In genomic region chr7:143311471-143311870, GRCm38 (mm10) we compare ENCODE assay signal across 16 mouse cellular contexts.
A peak's percentile ranks its signal among the peaks of the same experiment; 100 is the strongest.
DNase-seq lines count a peak whose midpoint lies in the region; ATAC-seq and TF ChIP-seq lines count a peak whose summit lies in the region.
"Had no signal": no experiment of that assay in that cellular context is flagged by ENCODE, and none has a peak within 500 bp of the region (broad histone marks: within the 10 kb centered on the region; RNA-seq: fewer than 3 reads in every experiment).

No protein-coding gene starts in this region.

- 0 out of 2 replicates have a peak overlapping the region, but pooled peaks have one; percentile 4 for H3K9ac ChIP-seq in heart, embryonic 14.5 days (ENCODE audit: low read length)
- H3K9ac ChIP-seq in embryonic facial prominence, embryonic 13.5 days = no peak overlapping the region
- H3K9ac ChIP-seq in limb, embryonic 15.5 days = no peak overlapping the region
- H3K9ac ChIP-seq: intestine, embryonic 15.5 days; liver, postnatal 0 days had no signal

- no peak overlapping the region for H3K4me3 ChIP-seq in heart, embryonic 14.5 days (ENCODE audit: control insufficient read depth in 1 of 2, insufficient read depth in 1 of 2, low read depth in 1 of 2, low read length in 2 of 2)
- H3K4me3 ChIP-seq in embryonic facial prominence, embryonic 10.5 days = no peak overlapping the region
- H3K4me3 ChIP-seq in embryonic facial prominence, embryonic 13.5 days = no peak overlapping the region
- H3K4me3 ChIP-seq in limb, embryonic 15.5 days = no peak overlapping the region
- no peak overlapping the region for H3K4me3 ChIP-seq in kidney, adult 2 months (ENCODE audit: insufficient read depth, low read depth, low read length)
- H3K4me3 ChIP-seq: intestine, embryonic 15.5 days; midbrain, embryonic 10.5 days had no signal

- TF ChIP-seq CTCF in kidney, adult 2 months (conservative IDR thresholded peaks at IDR 0.05; ENCODE audit: insufficient read depth, insufficient read length, low read depth, low read length) = no peak

- no peak for TF ChIP-seq POLR2A in kidney, adult 2 months (IDR thresholded peaks at IDR 0.05; ENCODE audit: low read depth, low read length)

- intact Hi-C loops in heart, postnatal 14 days (cut with DNase I) = loop anchor here (5.0 kb wide), 1 partner anchor 146 kb away; no protein-coding TSS in a partner anchor

- no peak for DNase-seq in heart, postnatal 14 days
- no peak for DNase-seq in embryonic facial prominence, embryonic 10.5 days (ENCODE audit: low spot score)
- no peak for DNase-seq in kidney, adult 2 months
- no peak for DNase-seq in embryo, embryonic 10.5 days (ENCODE audit: low spot score)
- DNase-seq: heart, adult 11 months; heart, postnatal 4 days; kidney, postnatal 4 days; liver, postnatal 0 days; retina, postnatal 1 day; thymus, postnatal 14 days had no signal

- WGBS in heart, embryonic 14.5 days = 77% methylated on average over 7 of the region's 7 CpGs
- WGBS in embryonic facial prominence, embryonic 10.5 days = 90% methylated on average over 7 of the region's 7 CpGs
- 88% methylated on average over 7 of the region's 7 CpGs for WGBS in embryonic facial prominence, embryonic 13.5 days
- whole genome bisulfite sequencing in limb, embryonic 15.5 days = 88% methylated on average over 7 of the region's 7 CpGs
- 96% methylated on average over 7 of the region's 7 CpGs for WGBS in kidney, adult 2 months

- H3K4me1 ChIP-seq in heart, embryonic 14.5 days (ENCODE audit: control insufficient read depth in 2 of 2, insufficient read depth in 2 of 2, low read length in 2 of 2) = peaks cover 41 to 57% of the 10 kb centered on the region in 2 experiments
- H3K4me1 ChIP-seq in embryonic facial prominence, embryonic 10.5 days = peaks cover 43% of the 10 kb centered on the region
- H3K4me1 ChIP-seq in embryonic facial prominence, embryonic 13.5 days = peaks cover 40% of the 10 kb centered on the region
- H3K4me1 ChIP-seq in limb, embryonic 15.5 days = peaks cover 52% of the 10 kb centered on the region
- H3K4me1 ChIP-seq in kidney, adult 2 months (ENCODE audit: control insufficient read depth, insufficient read depth, low read length) = no peaks in the 10 kb centered on the region

- H3K36me3 ChIP-seq in heart, embryonic 14.5 days (ENCODE audit: control insufficient read depth, insufficient read depth, low read length) = no peaks in the 10 kb centered on the region
- no peaks in the 10 kb centered on the region for H3K36me3 ChIP-seq in embryonic facial prominence, embryonic 10.5 days (replicated peaks)
- no peaks in the 10 kb centered on the region for H3K36me3 ChIP-seq in embryonic facial prominence, embryonic 13.5 days
- H3K36me3 ChIP-seq in limb, embryonic 15.5 days = no peaks in the 10 kb centered on the region
- no peaks in the 10 kb centered on the region for H3K36me3 ChIP-seq in kidney, adult 2 months (ENCODE audit: control insufficient read depth, insufficient read depth, low read length)
- H3K36me3 ChIP-seq: intestine, embryonic 15.5 days; midbrain, embryonic 10.5 days had no signal

- H3K27me3 ChIP-seq in heart, embryonic 14.5 days (ENCODE audit: control insufficient read depth, insufficient read depth, low read length) = no peaks in the 10 kb centered on the region
- 0 out of 2 replicates have a peak, but pooled peaks cover 12% of the 10 kb centered on the region for H3K27me3 ChIP-seq in embryonic facial prominence, embryonic 10.5 days (replicated peaks; ENCODE audit: low read depth, poor library complexity, severe bottlenecking)
- no peaks in the 10 kb centered on the region for H3K27me3 ChIP-seq in embryonic facial prominence, embryonic 13.5 days
- no peaks in the 10 kb centered on the region for H3K27me3 ChIP-seq in limb, embryonic 15.5 days
- no peaks in the 10 kb centered on the region for H3K27me3 ChIP-seq in kidney, adult 2 months (replicated peaks; ENCODE audit: control insufficient read depth, insufficient read depth, low read length)
- H3K27me3 ChIP-seq: intestine, embryonic 15.5 days had no signal

- no peak overlapping the region for H3K27ac ChIP-seq in heart, embryonic 14.5 days (replicated peaks in 1 of 2; ENCODE audit: control insufficient read depth in 1 of 2, insufficient read depth in 1 of 2, low read depth in 2 of 2, low read length in 2 of 2)
- H3K27ac ChIP-seq in embryonic facial prominence, embryonic 10.5 days (replicated peaks) = peak overlapping the region; percentile 87
- peak overlapping the region; percentile 92 for H3K27ac ChIP-seq in embryonic facial prominence, embryonic 13.5 days
- peak overlapping the region; percentile 88 for H3K27ac ChIP-seq in limb, embryonic 15.5 days
- H3K27ac ChIP-seq in kidney, adult 2 months (ENCODE audit: insufficient read depth, low read depth, low read length) = no peak overlapping the region
- H3K27ac ChIP-seq: midbrain, embryonic 10.5 days had no signal

- no peak overlapping the region for H3K4me2 ChIP-seq in heart, embryonic 14.5 days (ENCODE audit: low read length)
- H3K4me2 ChIP-seq in embryonic facial prominence, embryonic 13.5 days = no peak overlapping the region
- no peak overlapping the region for H3K4me2 ChIP-seq in limb, embryonic 15.5 days
- H3K4me2 ChIP-seq: intestine, embryonic 15.5 days had no signal

- no peaks in the 10 kb centered on the region for H3K9me3 ChIP-seq in heart, embryonic 14.5 days (ENCODE audit: control insufficient read depth, low read length)
- H3K9me3 ChIP-seq in embryonic facial prominence, embryonic 10.5 days = no peaks in the 10 kb centered on the region
- no peaks in the 10 kb centered on the region for H3K9me3 ChIP-seq in embryonic facial prominence, embryonic 13.5 days
- no peaks in the 10 kb centered on the region for H3K9me3 ChIP-seq in limb, embryonic 15.5 days
- H3K9me3 ChIP-seq: intestine, embryonic 15.5 days; midbrain, embryonic 10.5 days had no signal

- ATAC-seq in heart, embryonic 14.5 days (ENCODE audit: insufficient number of reproducible peaks, insufficient read depth, low FRiP score, low read depth) = no peak
- ATAC-seq in embryonic facial prominence, embryonic 13.5 days (ENCODE audit: insufficient number of reproducible peaks, insufficient read depth, low FRiP score, low TSS enrichment, low read depth) = no peak; the same call in 1 of the 2 replicates
- ATAC-seq in limb, embryonic 15.5 days (ENCODE audit: insufficient number of reproducible peaks, low FRiP score, low TSS enrichment, low read depth) = no peak
- ATAC-seq: CD4-positive, CD25-positive, alpha-beta regulatory T cell, adult 4 months; intestine, embryonic 15.5 days; liver, postnatal 0 days had no signal

Comparison
In these comparisons a context has a peak if more than half of its experiments do, and no peak if none do; other contexts are left out.
1. H3K27ac ChIP-seq: peak in embryonic facial prominence, embryonic 10.5 days (single experiment), embryonic facial prominence, embryonic 13.5 days (single experiment) and limb, embryonic 15.5 days (single experiment); none in heart, embryonic 14.5 days (0 of 2) and kidney, adult 2 months (single experiment).